Mouse (Mus musculus) hindbrain, embryonic 11.5 days (tissue): Measurements from ENCODE around the gene Tex33. TPM values are rescaled to one million over a fixed set of nuclear protein-coding genes. Genes with fewer than 3 reads are reported as not detected.

Source experiments
- ATAC-seq: fragments of 200-750 bp; cut with Nextera tagmentation; 2 replicates; pipeline ENCODE4 v1.8.0; 2017; ENCODE audit warnings: mild to moderate bottlenecking, moderate TSS enrichment, moderate library complexity; ENCODE audit not compliant: low FRiP score
- DNase-seq: peaks from one replicate; pipeline ENCODE4 v3.0.0-alpha.2; 2015; ENCODE audit warnings: low spot score
- H3K27ac ChIP-seq: fragments of 300-500 bp; sonication (generic); 2 replicates; pipeline ENCODE4 v1.5.1; 2014; ENCODE audit warnings: mild to moderate bottlenecking, low read depth, low read length
- H3K27me3 ChIP-seq: fragments of 300-500 bp; sonication (generic); 2 replicates; pipeline ENCODE4 v1.6.1; 2014; ENCODE audit warnings: mild to moderate bottlenecking, low read length, moderate library complexity, mixed read lengths; ENCODE audit not compliant: control insufficient read depth, insufficient read depth
- H3K36me3 ChIP-seq: fragments of 300-500 bp; sonication (generic); 2 replicates; pipeline ENCODE4 v1.6.1; 2014; ENCODE audit warnings: mild to moderate bottlenecking, low read length, moderate library complexity, mixed read lengths; ENCODE audit not compliant: control insufficient read depth, insufficient read depth
- H3K4me1 ChIP-seq: fragments of 300-500 bp; sonication (generic); replicated peaks from 2 replicates; pipeline ENCODE4 v1.6.1; 2014; ENCODE audit warnings: low read length, mixed read lengths; ENCODE audit not compliant: control insufficient read depth, insufficient read depth
- H3K4me2 ChIP-seq: fragments of 300-500 bp; sonication (generic); replicated peaks from 2 replicates; pipeline ENCODE4 v1.6.1; 2014; ENCODE audit warnings: mild to moderate bottlenecking, low read depth, low read length
- H3K4me3 ChIP-seq: fragments of 300-500 bp; sonication (generic); 2 replicates; pipeline ENCODE4 v1.5.1; 2014; ENCODE audit warnings: low read depth, low read length
- H3K9ac ChIP-seq: fragments of 300-500 bp; sonication (generic); 2 replicates; pipeline ENCODE4 v1.6.1; 2014; ENCODE audit warnings: low read depth, low read length
- H3K9me3 ChIP-seq: fragments of 300-500 bp; sonication (generic); 2 replicates; pipeline ENCODE4 v1.6.1; 2016; ENCODE audit warnings: low read length; ENCODE audit not compliant: control insufficient read depth
- WGBS: fragments of 180-500 bp; shearing (Covaris S2); extraction: QIAGEN DNeasy Blood & Tissue Kit; methylation state at CpG from one replicate; pipeline ENCODE4 v1.1.7; 2014; 5-methylcytosine and 5-hydroxymethylcytosine counted together
- polyA plus RNA-seq: library from polyadenylated mRNA; unstranded; fragments of >200 nt; fragmentation: Nextera tagmentation; extraction: Ambion mirVana; gene quantifications from 2 replicates; pipeline ENCODE4 v1.2.1, GENCODE M21; 2014

The Tex33 gene
- polyA plus RNA-seq, 1 experiment from 2014 or later, result not detected

DNA sequence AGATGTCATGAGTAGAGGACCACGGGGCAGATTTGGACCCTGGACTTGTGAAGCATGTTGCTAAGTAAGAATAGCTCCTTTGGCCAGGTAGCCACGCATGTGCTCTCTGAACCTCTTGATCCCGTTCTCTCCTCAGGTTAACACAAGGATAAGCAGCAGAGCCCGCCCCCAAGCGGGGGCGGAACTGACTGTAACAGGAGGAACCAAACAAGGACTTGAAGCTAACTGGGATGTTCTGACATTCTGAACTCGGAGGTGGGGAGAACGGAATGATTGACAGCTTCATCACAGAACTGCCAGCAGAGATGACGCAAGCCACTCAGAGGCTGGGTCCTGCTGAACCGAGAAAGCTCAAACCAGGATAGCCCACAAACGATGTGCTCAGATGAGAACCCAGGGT, 28.8 kb upstream of the Tex33 start:
- no peak overlapping the region for H3K4me2 ChIP-seq

DNA sequence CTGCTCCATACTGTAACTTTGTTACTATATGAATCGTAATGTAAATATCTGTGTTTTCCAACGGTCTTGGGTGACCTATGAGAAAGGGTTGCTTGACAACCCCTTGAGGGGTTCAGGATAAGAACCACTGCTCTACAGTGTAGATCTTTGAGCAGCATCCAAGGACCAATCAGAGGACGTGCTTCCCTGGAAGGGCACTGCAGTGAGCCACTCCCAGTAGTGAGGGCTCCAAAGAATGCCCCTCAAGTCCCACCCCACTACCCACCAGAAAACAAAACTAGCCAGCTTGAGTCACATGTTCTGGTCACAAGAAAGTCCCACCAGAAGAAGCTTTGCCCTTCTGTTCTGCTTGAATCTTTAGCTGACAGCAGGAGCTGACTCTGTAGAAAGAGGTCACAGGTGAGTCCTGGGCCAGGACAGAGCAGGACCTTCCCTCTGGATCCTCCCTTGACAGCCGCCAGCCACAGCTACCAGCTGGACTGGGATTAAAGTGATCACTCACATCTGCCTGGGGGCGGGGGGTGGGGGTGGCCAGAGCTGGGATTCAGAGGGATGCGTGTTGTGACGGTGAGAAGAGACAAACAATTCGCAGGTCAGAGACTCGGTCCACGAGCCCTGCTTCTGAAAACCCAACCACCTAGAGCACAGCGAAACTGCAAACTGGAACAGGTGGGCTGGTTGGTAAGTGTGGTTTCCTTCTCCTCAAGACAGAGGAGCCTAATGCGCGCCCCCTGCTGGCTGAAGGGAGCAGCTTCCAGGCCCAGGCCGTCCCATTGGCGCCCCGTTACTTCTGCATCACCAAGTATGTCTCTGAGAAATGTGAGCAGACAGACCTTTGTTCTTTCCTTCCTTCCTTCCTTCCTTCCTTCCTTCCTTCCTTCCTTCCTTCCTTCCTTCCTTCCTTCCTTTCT, 26.6 kb upstream of the Tex33 start:
- H3K4me1 ChIP-seq, result no peaks in the 10 kb centered on the region
- no peak overlapping the region for H3K27ac ChIP-seq
- H3K4me3 ChIP-seq, result no peak overlapping the region
- 18% methylated on average over 16 of the region's 16 CpGs for WGBS
- no peaks in the 10 kb centered on the region for H3K9me3 ChIP-seq
- no peak overlapping the region for H3K4me2 ChIP-seq
- H3K36me3 ChIP-seq, result no peaks in the 10 kb centered on the region
- ATAC-seq (no peak), DNase-seq (peak; percentile 92)
- no peaks in the 10 kb centered on the region for H3K27me3 ChIP-seq
- no peak overlapping the region for H3K9ac ChIP-seq

More for the DNA sequence above, 28.8 kb upstream of the Tex33 start:
- no peaks in the 10 kb centered on the region for H3K9me3 ChIP-seq
- no peak overlapping the region for H3K9ac ChIP-seq
- peaks cover 3% of the 10 kb centered on the region; the same call in 1 of the 2 replicates for H3K4me1 ChIP-seq
- no peaks in the 10 kb centered on the region for H3K36me3 ChIP-seq
- no peaks in the 10 kb centered on the region for H3K27me3 ChIP-seq
- no peak for ATAC-seq
- H3K4me3 ChIP-seq, result no peak overlapping the region
- H3K27ac ChIP-seq, result no peak overlapping the region
- no peak for DNase-seq
- 35% methylated on average over 11 of the region's 11 CpGs for WGBS

DNA sequence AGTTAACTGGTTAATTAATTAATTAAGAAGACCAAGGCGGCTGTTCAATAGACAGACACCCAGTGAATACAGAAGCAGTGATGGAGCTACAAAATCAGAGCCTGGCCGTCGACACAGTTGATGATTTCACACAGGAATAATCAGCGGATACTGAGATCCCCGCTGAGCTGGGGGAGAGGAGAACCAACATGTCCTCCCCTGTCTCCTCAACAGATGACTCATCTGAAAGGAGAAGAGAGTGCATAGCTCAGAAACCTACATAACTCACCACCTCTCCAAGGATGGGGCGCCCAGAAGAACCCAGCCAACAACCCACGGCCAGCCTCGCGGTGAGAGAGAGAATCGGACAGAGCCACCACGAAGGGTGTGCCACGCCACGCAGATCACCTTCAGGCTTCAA, 24.7 kb upstream of the Tex33 start:
- Histone ChIP-seq H3K27ac (no peak overlapping the region), H3K9me3 (no peaks in the 10 kb centered on the region), H3K4me2 (no peak overlapping the region), H3K36me3 (no peaks in the 10 kb centered on the region), H3K4me3 (no peak overlapping the region), H3K9ac (no peak overlapping the region), H3K27me3 (no peaks in the 10 kb centered on the region), H3K4me1 (no peaks in the 10 kb centered on the region)
- 85% methylated on average over 13 of the region's 13 CpGs for WGBS
- DNase-seq (no peak), ATAC-seq (no peak)

DNA sequence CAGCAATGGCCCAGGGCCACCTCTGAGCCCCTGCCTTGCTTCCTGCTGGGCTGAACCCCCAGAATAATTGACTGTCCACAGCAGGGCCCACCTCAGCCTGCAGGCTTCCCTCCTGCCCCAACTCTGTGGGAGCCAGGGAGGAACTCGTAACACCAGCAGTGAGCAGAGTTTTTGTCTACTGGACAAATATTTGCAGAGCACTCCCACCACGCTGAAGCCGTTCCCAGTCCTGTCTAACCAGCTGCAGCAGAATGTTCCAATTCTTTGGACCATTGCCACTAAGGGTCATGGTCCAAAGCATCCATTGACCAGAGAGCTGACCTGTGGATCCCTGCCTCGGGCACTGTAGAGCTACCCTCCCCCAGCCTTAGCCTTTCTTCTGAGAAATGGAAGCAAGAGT, 21.2 kb upstream of the Tex33 start:
- Histone ChIP-seq H3K27ac (no peak overlapping the region), H3K4me2 (no peak overlapping the region), H3K27me3 (no peaks in the 10 kb centered on the region), H3K9me3 (no peaks in the 10 kb centered on the region), H3K4me3 (no peak overlapping the region), H3K9ac (no peak overlapping the region), H3K4me1 (no peaks in the 10 kb centered on the region), H3K36me3 (no peaks in the 10 kb centered on the region)
- DNase-seq (no peak), ATAC-seq (no peak)
- 18% methylated on average over 4 of the region's 4 CpGs for WGBS

DNA sequence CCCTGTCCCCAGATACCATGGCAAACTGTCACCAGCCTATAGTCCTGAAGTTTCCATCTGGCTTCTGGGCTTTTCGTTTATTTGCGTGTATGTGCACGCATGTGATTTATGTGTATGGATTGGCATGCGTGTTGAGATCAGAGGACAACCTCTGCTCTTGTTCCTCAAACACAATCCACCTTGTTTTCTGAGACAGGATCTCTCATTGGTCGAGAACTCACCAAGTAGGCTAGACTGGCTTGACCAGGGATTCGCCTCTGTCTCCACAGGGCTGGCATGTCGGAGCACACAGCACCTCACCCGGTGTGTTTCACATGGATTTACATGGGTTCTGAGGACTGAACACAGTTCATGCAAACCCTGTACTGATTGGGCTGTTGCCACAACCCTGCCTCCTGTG, 18.4 kb upstream of the Tex33 start:
- WGBS, result 90% methylated on average over 8 of the region's 8 CpGs
- no peak for ATAC-seq
- H3K27ac ChIP-seq, result no peak overlapping the region

DNA sequence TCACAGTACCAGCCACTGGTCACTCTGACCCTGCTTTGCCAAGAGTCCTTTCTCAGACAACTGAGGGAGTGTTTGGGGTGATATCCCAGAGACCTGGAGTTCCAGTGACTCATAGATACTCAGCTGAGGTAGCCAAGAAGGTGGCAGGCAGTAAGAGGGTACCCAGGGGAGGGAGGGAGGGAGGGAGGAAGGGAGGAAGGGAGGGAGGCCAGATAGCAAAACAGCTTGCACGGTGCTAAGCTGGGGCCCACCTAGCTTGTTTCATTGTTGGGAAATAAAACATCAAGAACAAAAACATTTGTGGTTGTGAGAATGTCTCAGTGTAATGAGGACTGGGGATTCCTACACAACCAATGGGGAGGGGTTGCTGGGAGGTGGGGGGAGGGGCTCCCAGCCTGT, 18.0 kb upstream of the Tex33 start:
- DNase-seq (no peak), ATAC-seq (no peak)
- Histone ChIP-seq H3K4me3 (no peak overlapping the region), H3K4me1 (peaks cover 3% of the 10 kb centered on the region; the same call in 1 of the 2 replicates), H3K27ac (no peak overlapping the region), H3K9ac (no peak overlapping the region), H3K9me3 (no peaks in the 10 kb centered on the region), H3K27me3 (peaks cover 16% of the 10 kb centered on the region), H3K4me2 (no peak overlapping the region), H3K36me3 (no peaks in the 10 kb centered on the region)
- WGBS, result 50% methylated on average over 1 of the region's 1 CpGs

More for the DNA sequence above, 18.4 kb upstream of the Tex33 start:
- H3K27me3 ChIP-seq, result peaks cover 11% of the 10 kb centered on the region
- H3K4me1 ChIP-seq, result peaks cover 3% of the 10 kb centered on the region; the same call in 1 of the 2 replicates
- H3K36me3 ChIP-seq, result no peaks in the 10 kb centered on the region
- no peak overlapping the region for H3K4me2 ChIP-seq
- H3K4me3 ChIP-seq, result no peak overlapping the region
- DNase-seq, result no peak
- no peaks in the 10 kb centered on the region for H3K9me3 ChIP-seq
- H3K9ac ChIP-seq, result no peak overlapping the region

DNA sequence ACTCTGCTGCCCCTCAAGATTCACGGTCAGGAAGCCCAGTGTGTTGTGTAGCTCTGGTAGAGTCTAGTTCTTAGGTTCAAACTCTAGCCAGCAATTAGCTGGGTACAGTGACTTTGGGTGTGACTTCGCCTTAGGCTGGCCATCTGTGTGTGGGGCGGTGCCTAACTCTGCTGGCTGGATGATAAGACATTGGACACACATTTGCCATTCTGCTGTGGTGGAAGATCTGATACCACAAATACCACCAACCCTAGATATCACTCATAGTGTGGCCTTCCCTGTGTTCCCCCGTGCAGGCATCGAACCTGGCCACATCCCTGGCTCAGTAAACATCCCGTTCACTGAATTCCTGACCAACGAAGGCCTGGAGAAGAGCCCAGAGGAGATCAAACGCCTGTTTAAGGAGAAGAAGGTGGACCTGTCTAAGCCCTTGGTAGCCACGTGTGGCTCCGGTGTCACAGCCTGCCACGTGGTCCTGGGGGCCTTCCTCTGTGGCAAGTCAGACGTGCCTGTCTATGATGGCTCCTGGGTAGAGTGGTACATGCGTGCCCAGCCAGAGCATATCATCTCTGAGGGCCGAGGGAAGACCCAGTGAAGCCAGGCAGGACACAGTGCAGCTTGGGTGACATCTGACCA, 17.5 kb upstream of the Tex33 start:
- 88% methylated on average over 14 of the region's 14 CpGs for WGBS
- Histone ChIP-seq H3K9ac (no peak overlapping the region), H3K27ac (no peak overlapping the region), H3K4me2 (no peak overlapping the region), H3K27me3 (peaks cover 20% of the 10 kb centered on the region), H3K9me3 (no peaks in the 10 kb centered on the region), H3K36me3 (no peaks in the 10 kb centered on the region), H3K4me1 (peaks cover 3% of the 10 kb centered on the region; the same call in 1 of the 2 replicates), H3K4me3 (no peak overlapping the region)
- ATAC-seq, result no peak
- no peak for DNase-seq

DNA sequence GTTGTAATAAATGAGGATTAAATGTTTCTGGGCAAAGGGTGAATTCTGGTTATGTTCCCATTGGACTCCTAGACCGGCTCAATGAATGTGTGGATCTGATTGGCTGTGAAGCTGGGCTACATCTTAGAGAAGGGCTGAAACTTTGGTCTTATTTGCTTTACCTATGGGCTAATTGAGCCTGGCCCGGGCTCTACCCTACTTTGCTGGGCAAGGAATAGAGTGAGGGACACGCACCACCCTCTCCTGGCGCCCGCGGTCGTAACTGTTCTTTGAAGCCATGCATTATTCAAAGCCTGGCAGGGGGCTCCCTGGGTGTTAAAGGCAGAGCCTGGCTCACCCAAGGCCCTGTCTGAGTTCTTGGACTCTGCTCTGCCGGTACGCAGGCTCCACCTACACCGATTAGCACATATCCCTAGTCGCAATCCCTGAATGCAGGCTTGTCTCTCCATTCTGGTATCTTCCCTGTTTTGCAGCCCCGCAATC, 13.9 kb upstream of the Tex33 start:
- peaks cover 20% of the 10 kb centered on the region for H3K27me3 ChIP-seq
- peak overlapping the region; percentile 42; the same call in 1 of the 2 replicates for H3K9ac ChIP-seq
- 7% methylated on average over 12 of the region's 12 CpGs for WGBS
- DNase-seq (peak; percentile 30), ATAC-seq (no peak)
- H3K4me2 ChIP-seq, result peak overlapping the region; percentile 47
- H3K36me3 ChIP-seq, result no peaks in the 10 kb centered on the region
- peak overlapping the region; percentile 22 for H3K4me3 ChIP-seq
- no peaks in the 10 kb centered on the region for H3K9me3 ChIP-seq
- peaks cover 9% of the 10 kb centered on the region; the same call in 1 of the 2 replicates for H3K4me1 ChIP-seq
- H3K27ac ChIP-seq, result no peak overlapping the region
